Mouse (Mus musculus): Measurements from ENCODE around the gene Pip5k1b. TPM values are rescaled to one million over a fixed set of nuclear protein-coding genes. Genes with fewer than 3 reads are reported as not detected.

The Pip5k1b gene
- polyA plus RNA-seq, 2 experiments: 0.83 to 1.4 TPM

DNA sequence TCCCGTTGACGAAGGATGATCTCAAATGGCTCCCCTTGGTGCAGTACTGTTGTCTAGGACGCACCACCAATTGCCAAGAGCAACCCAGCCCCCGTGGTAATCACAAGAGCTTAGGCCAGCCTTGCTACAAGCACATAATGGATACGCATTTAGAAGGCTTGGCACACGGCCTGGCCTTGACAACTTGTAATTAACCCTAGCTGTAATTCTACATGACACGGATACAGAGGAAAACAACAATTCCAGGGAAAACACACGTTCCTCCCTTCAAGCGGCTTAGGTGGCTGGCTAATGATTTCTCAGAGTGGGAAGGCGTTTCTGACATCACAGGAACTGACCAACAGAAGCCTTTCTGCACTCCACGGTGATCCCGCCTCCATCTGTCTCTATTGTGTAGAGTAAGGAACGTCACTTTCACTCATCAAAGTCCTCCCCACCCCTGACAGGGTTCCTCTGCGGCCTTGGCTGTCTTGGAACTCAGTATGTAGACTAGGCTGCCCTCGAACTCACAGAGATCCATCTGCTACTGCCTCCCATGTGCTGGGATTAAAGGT, 238.6 kb downstream of the Pip5k1b start:
- no peak for TF ChIP-seq POLR2A (IDR thresholded peaks at IDR 0.05; ENCODE audit: borderline replicate concordance, extremely low read depth, insufficient read depth, insufficient read length)
- Histone ChIP-seq H3K9ac (ENCODE audit: low read depth, low read length, severe bottlenecking) (no peak overlapping the region), H3K27me3 (ENCODE audit: control insufficient read depth, insufficient read depth, low read length) (no peaks in the 10 kb centered on the region), H3K27ac (replicated peaks; ENCODE audit: low read depth, low read length) (no peak overlapping the region), H3K9me3 (ENCODE audit: control insufficient read depth, low read length) (no peaks in the 10 kb centered on the region), H3K4me1 (ENCODE audit: control insufficient read depth, insufficient read depth, low read length) (no peaks in the 10 kb centered on the region), H3K4me2 (replicated peaks; ENCODE audit: low read depth, low read length, severe bottlenecking) (no peak overlapping the region), H3K36me3 (ENCODE audit: control insufficient read depth, insufficient read depth, low read length) (no peaks in the 10 kb centered on the region), H3K4me3 (replicated peaks; ENCODE audit: low read length) (no peak overlapping the region)
- DNase-seq (ENCODE audit: low spot score) (peak; percentile 23), ATAC-seq (ENCODE audit: low FRiP score, low read depth) (no peak)
- WGBS: 52% methylated on average over 15 of the region's 15 CpGs

DNA sequence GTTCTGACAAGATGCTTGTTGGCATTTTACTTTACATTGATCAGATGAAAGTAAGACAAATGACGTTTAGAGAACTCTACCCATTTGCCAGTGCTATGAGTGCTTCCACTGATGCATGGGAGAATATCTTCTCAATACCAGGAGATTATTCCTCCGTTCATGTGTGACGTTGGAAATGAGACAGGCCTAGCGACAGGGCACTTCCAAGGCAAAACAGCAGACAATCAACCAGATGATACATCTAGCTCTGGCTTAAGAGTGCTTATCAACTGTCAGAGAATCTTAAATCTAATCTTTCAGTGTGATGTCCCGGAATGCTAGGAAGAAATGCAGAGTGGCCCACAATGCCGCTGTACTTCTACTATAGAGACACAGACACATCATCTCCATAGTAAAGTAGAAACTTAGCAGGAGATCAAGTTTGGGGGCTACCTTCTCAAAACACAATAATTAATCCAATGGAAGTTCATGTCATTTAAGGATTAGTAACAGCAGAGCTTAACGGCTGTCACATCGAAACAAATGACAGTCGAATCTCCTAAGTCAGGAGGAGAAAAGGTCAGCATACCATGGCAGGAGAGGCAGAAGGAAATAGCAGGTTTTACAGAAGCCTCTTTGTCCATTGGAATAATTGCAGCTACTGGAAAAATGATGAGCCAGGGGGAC, 239.5 kb downstream of the Pip5k1b start:
- no peaks in the 10 kb centered on the region for H3K4me1 ChIP-seq (ENCODE audit: control insufficient read depth, insufficient read depth, low read length)
- H3K4me2 ChIP-seq (replicated peaks; ENCODE audit: low read depth, low read length, severe bottlenecking): no peak overlapping the region
- TF ChIP-seq POLR2A (IDR thresholded peaks at IDR 0.05; ENCODE audit: borderline replicate concordance, extremely low read depth, insufficient read depth, insufficient read length): no peak
- no peaks in the 10 kb centered on the region for H3K36me3 ChIP-seq (ENCODE audit: control insufficient read depth, insufficient read depth, low read length)
- DNase-seq (ENCODE audit: low spot score): no peak
- no peak overlapping the region for H3K4me3 ChIP-seq (replicated peaks; ENCODE audit: low read length)
- no peak overlapping the region for H3K27ac ChIP-seq (replicated peaks; ENCODE audit: low read depth, low read length)
- H3K9ac ChIP-seq (ENCODE audit: low read depth, low read length, severe bottlenecking): no peak overlapping the region
- WGBS: 88% methylated on average over 9 of the region's 9 CpGs
- no peaks in the 10 kb centered on the region for H3K27me3 ChIP-seq (ENCODE audit: control insufficient read depth, insufficient read depth, low read length)
- ATAC-seq (ENCODE audit: low FRiP score, low read depth): no peak
- H3K9me3 ChIP-seq (ENCODE audit: control insufficient read depth, low read length): no peaks in the 10 kb centered on the region

- no peak for ATAC-seq (ENCODE audit: low FRiP score, low read depth)
- no peak overlapping the region for H3K4me3 ChIP-seq (replicated peaks; ENCODE audit: low read length)
- no peak overlapping the region for H3K4me2 ChIP-seq (replicated peaks; ENCODE audit: low read depth, low read length, severe bottlenecking)
- H3K4me1 ChIP-seq (ENCODE audit: control insufficient read depth, insufficient read depth, low read length): no peaks in the 10 kb centered on the region
- no peak overlapping the region for H3K9ac ChIP-seq (ENCODE audit: low read depth, low read length, severe bottlenecking)
- no peak overlapping the region for H3K27ac ChIP-seq (replicated peaks; ENCODE audit: low read depth, low read length)
- H3K36me3 ChIP-seq (ENCODE audit: control insufficient read depth, insufficient read depth, low read length): no peaks in the 10 kb centered on the region
- no peaks in the 10 kb centered on the region for H3K27me3 ChIP-seq (ENCODE audit: control insufficient read depth, insufficient read depth, low read length)
- 90% methylated on average over 4 of the region's 4 CpGs for WGBS
- H3K9me3 ChIP-seq (ENCODE audit: control insufficient read depth, low read length): no peaks in the 10 kb centered on the region
- no peak for TF ChIP-seq POLR2A (IDR thresholded peaks at IDR 0.05; ENCODE audit: borderline replicate concordance, extremely low read depth, insufficient read depth, insufficient read length)
- no peak for DNase-seq (ENCODE audit: low spot score)
These were observed 240.4 kb downstream of the Pip5k1b start for GRCm38 (mm10) chr19:24315234-24315633.

DNA sequence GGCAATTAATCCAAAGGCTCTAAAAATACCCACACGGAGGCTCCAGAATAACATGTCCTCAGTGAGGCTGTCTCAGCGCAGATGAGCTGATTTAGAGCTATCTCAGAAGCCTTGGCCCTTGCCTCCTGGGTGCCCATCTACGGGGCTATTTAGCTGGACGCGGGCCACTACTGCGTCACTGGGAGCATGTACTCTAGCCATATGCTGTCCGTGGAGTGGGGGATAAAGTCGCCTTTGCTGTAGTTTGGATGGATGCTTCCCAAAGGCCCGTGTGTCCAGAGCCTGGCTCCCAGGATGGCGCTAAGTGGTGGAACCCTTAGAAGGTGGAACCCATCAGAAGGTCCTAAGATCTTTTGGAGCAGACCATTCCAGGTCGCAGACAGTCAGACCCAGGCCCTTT, 241.0 kb downstream of the Pip5k1b start:
- H3K9ac ChIP-seq (ENCODE audit: low read depth, low read length, severe bottlenecking): no peak overlapping the region
- ATAC-seq (ENCODE audit: low FRiP score, low read depth) (no peak), DNase-seq (ENCODE audit: low spot score) (no peak)
- H3K36me3 ChIP-seq (ENCODE audit: control insufficient read depth, insufficient read depth, low read length): no peaks in the 10 kb centered on the region
- no peak for TF ChIP-seq POLR2A (IDR thresholded peaks at IDR 0.05; ENCODE audit: borderline replicate concordance, extremely low read depth, insufficient read depth, insufficient read length)
- no peaks in the 10 kb centered on the region for H3K27me3 ChIP-seq (ENCODE audit: control insufficient read depth, insufficient read depth, low read length)
- no peak overlapping the region for H3K4me2 ChIP-seq (replicated peaks; ENCODE audit: low read depth, low read length, severe bottlenecking)
- no peaks in the 10 kb centered on the region for H3K4me1 ChIP-seq (ENCODE audit: control insufficient read depth, insufficient read depth, low read length)
- WGBS: 93% methylated on average over 11 of the region's 11 CpGs
- no peak overlapping the region for H3K27ac ChIP-seq (replicated peaks; ENCODE audit: low read depth, low read length)
- no peaks in the 10 kb centered on the region for H3K9me3 ChIP-seq (ENCODE audit: control insufficient read depth, low read length)
- H3K4me3 ChIP-seq (replicated peaks; ENCODE audit: low read length): no peak overlapping the region

DNA sequence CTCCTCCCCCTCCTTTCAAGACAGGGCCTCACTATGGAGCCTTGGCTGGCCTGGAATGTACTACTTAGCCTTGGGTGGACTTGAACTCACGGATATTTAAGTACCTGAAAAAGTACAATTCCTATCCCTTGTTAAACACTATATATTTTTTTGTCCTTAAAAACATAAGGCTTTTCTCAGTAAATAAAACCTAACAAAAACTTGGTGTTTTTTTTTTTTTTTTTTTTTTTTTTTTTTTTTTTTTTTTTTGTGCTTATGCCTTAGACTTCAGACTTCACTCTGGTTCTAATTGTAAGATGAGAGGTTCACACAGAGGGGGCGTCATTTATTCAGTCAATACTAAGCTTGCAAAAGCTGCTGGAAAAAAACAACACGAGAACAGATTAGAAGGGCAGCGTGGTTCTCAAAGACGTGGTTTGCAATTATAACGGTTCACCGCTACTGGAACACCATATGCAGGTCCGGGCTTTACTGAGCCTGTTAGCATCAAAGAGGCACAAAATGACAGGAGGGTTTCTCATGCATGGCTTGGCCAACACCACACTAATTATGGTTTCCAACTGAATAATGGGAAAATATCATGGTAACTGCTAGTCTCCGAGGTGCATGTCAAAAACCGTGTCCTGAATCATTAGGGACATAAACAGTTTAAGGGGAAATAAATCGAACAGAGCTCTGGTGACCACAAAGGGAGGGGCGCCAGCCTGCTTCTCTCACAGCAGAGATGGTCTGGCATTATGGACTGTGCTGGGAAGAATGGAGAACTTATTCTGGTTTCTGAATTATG, 242.9 kb downstream of the Pip5k1b start:
- no peak for ATAC-seq (ENCODE audit: low FRiP score, low read depth)

More for the DNA sequence above, 242.9 kb downstream of the Pip5k1b start:
- no peak overlapping the region for H3K4me2 ChIP-seq (replicated peaks; ENCODE audit: low read depth, low read length, severe bottlenecking)
- H3K27ac ChIP-seq (replicated peaks; ENCODE audit: low read depth, low read length): no peak overlapping the region
- no peaks in the 10 kb centered on the region for H3K36me3 ChIP-seq (ENCODE audit: control insufficient read depth, insufficient read depth, low read length)
- H3K27me3 ChIP-seq (ENCODE audit: control insufficient read depth, insufficient read depth, low read length): no peaks in the 10 kb centered on the region
- H3K4me1 ChIP-seq (ENCODE audit: control insufficient read depth, insufficient read depth, low read length): 0 out of 2 replicates have a peak, but pooled peaks cover 5% of the 10 kb centered on the region
- no peak for TF ChIP-seq POLR2A (IDR thresholded peaks at IDR 0.05; ENCODE audit: borderline replicate concordance, extremely low read depth, insufficient read depth, insufficient read length)
- 55% methylated on average over 12 of the region's 12 CpGs for WGBS
- DNase-seq (ENCODE audit: low spot score): no peak
- H3K9me3 ChIP-seq (ENCODE audit: control insufficient read depth, low read length): no peaks in the 10 kb centered on the region
- H3K4me3 ChIP-seq (replicated peaks; ENCODE audit: low read length): no peak overlapping the region
- no peak overlapping the region for H3K9ac ChIP-seq (ENCODE audit: low read depth, low read length, severe bottlenecking)

Data from limb, embryonic 14.5 days (tissue).